Mouse (Mus musculus): ENCODE results near the gene Trpm3.
"Not testable (repeated sequence)": the region's sequence is repeated elsewhere in the genome, so short reads cannot be mapped to it uniquely, and the experiment has no call there.

Trpm3 gene

DNA sequence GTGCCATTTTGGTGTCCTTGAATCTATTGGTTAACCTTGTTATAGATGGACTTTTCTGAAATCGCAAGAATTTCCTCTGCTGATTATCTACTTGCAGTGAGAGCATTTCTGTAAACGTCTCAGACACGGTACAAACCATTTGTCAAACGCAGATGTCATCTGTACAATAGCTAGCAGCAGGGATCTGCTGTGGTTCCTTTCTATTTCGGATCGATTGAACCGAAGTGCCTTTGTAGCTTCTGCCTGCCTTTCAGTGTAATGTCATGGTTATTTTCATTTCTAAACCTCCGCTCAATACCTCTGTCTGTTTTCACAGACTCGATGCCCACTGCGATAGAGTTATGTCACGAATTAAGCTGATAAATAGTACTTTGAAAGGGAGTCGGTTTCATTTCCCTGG, 708.9 kb downstream of the Trpm3 start:
- no peak for DNase-seq (ENCODE audit: extremely low spot score, low spot score)

DNA sequence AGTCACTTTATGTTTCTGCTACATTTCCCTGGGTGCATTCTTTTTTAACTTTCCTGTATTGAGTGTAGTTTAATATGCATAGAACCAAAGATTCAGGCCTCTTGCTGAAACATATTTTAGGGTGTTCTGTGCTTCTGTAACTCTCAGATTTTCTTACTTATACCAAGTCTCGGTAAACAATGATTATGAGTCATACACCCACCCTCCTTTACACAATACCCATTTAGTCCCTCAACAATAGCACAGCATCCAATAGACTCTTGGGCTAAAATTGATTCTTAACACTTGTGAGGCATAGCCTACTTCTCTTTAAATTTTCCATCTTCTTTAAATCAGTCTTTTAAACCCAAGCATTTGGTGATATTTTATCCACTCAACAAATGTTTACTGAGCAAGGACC, 709.4 kb downstream of the Trpm3 start:
- DNase-seq (ENCODE audit: extremely low spot score, low spot score), result no peak

DNA sequence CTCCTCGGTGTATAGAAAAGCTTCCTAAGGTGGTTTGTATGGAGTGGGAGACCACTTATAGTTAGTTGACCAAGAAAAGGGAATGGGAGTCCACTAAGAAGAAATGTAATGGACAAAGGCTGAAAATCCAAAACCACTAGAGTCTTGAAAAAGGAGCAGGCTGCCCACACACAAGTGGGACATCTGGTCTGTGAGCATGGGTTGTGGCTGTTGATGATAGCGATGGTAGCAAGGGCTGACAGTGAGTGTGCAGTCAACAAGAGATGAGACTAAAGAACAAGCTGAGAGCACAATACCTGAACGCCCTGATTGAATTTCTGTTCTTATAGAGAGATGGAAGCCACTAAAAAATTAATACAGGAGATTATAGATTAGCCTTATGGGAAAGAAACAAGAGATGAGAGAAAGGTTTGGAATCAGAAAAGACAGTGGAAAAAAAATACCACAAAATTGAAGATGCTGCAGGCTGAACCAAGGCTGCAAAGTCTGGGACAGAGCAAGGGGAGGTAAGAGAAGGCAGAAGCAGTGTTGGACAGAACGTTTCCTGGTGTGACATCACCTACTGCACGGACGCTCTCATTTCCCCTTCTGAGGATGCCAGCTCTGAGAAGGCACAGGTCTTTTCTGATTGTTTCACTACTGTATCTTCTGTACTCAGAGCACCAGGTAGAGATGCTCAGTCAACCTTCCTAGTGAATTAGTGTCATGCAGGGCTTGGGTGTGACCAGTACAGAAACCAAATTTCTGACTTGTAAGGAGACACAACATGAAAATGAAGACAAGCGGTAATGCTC, 710.1 kb downstream of the Trpm3 start:
- no peak for DNase-seq (ENCODE audit: extremely low spot score, low spot score)

DNA sequence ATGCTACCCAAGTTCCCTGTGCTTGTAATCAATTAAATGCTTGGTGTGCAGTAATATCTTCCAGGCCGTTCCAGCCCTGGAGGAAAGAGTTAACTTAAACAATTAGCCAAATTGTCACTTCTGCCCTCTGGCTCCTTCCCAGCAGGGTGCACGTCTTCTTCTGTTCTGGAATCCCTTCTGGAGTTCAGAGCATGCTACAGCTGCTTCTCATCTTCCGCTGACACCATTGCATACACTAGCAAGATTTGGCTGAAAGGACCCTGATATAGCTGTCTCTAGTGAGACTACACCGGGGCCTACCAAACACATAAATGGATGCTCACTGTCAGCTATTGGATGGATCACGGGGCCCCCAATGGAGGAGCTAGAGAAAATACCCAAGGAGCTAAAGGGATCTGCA, 712.6 kb downstream of the Trpm3 start:
- DNase-seq (ENCODE audit: extremely low spot score, low spot score), result not testable (repeated sequence)

DNA sequence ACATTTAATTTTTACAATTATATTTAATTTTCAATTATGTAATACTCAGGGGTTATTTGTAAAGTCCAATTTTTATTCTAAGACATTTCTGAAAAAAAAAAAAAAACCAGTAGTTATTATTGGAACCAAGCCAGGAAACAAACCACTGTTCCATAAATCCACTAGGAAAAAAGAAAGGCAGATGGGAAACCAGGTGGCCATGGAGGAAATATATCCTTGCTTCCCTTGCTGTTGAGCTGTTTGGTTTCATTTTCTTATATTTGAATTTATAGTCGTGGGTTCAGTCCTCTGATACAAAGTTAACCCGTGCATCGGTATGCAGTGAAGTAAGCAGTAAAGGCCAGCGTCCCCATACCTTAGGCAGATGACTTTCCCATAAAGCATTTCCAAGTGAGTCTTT, 720.8 kb downstream of the Trpm3 start:
- DNase-seq (ENCODE audit: extremely low spot score, low spot score), result no peak

DNA sequence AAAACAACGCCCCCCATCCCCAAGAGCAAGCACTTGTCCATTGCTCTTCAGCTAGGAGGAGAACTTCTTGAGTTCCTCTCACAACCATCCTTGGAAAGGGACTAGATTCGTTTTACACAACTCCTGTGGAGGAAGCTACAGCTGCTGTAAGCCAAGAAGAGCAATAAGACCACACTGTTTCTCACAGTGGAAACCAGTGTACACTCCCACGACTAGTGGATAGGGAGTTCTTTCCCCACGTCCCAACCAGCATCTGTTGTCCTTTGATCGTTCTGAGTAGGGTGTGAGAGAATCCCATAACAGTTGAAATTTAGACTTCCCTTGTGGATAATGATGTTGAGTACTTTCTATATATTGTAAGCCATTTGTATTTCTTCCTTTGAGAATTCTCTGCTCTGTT, 728.6 kb downstream of the Trpm3 start:
- DNase-seq (ENCODE audit: extremely low spot score, low spot score), result no peak

DNA sequence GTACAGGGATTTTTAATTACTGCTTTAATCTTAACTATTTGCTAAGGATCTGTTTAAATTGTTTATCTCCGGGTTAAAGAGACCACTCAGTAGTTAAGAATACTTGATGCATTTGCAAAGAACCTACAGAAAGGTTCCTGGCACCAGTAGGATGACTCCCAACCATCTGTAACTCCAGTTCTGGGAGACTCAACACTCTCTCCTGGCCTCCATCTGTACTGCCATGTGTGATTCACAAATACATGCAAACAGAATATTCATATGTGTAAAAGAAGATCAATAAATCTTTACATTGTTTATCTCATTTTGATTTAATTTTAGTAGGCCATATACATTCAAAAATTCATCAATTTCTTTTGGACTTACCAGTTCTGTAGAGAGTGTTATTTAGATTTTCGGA, 731.0 kb downstream of the Trpm3 start:
- no peak for DNase-seq (ENCODE audit: extremely low spot score, low spot score)

DNA sequence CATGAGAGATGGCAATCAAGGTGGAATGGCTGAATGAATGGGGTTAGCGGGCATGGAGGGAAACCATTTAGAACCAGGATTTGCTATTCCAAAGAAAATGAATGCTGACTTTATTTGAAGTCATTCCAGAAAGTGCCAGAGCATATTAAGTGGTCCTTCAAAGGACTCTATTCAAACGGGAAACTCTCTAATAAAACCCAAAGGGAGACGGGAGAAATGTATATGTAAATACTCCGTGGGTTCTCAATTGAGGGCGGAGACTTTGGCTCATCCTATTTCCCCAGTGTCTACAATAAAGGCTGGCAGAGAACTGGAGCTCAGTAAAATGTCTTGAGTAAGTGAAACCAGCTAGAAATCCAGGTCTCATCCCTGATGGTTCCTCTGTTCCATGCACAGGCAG, 733.6 kb downstream of the Trpm3 start:
- DNase-seq (ENCODE audit: extremely low spot score, low spot score), result no peak

DNA sequence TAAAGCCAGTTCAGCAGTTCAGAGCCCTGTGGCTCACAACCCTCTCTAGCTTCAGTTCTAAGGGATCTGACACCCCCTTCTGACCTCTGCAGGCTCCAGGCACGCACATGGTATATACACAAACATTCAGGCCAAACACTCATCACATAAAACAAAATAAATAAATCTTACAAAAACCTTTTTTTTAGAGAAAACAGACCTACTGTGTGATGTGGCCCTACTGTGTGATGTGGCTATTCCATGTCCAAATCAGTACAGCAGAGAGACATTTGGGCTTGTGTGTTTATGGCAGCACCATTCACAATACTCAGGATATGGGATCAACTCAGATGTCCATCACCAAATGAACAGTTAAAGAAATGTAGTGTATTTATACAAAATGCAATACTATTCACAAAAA, 741.4 kb downstream of the Trpm3 start:
- DNase-seq (ENCODE audit: extremely low spot score, low spot score), result no peak

DNA sequence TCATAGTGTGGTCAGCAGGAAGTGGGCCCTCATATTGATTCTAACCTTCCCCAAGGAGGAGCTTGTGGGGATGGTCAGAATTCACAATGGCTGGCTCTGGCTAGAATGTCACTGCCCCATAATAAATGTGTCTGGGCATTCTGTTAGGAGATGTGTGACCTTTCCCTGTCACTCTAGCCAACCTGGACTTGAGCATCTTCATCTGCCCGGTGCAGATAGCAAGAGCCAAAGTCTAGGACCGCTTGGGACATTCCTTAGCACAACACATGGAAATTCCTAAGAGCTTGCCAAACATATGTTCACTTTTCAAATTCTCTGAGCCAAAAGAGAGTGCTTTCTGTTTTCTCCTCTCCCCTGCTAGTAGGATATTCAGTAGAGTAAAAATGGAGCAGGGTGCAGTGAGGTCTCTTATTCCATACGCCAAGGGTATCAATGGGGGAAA, 743.8 kb downstream of the Trpm3 start:
- DNase-seq (ENCODE audit: extremely low spot score, low spot score), result no peak

DNA sequence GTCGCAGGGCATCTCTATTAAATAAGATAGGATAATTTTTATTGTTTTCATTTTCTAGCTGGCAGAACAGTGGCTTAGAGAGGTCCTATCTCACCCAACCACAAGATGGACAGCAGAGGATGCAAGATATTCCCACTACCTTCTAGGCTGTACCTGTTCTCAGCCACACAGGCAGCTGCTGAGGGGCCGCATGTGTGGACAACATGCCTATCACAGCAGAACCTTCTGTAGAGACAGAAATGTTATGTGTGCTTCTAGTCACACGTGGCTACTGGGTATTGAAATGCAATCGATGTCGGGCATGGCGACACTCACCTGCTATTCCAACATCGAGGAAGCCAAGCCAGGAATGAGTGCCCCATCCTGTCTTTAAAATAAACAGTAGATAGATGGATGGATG, 744.3 kb downstream of the Trpm3 start:
- DNase-seq (ENCODE audit: extremely low spot score, low spot score), result no peak

DNA sequence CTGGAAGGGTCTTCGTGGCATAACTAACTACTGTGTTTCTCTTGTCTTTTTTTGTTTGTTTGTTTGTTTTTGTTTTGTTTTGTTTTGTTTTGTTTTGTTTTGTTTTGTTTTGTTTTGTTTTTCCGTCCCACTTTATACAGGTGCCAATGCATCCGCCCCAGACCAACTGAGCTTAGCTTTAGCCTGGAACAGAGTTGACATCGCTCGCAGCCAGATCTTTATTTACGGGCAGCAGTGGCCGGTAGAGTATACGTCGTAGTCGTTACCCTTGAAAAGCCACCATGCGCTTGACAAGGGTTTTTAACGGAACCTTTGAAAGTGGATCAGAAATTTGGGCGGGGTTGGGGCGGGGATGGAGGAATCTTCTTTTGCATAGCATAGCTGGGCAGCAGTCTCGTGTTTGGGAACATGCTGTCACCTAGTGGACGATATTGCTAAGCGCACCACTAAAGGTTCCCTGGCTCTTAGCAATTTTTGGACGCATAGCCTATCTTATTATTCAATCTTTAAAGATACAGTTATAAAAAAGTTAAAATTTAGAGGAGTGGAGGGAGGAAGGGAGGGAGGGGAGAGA, 745.0 kb downstream of the Trpm3 start:
- DNase-seq (ENCODE audit: extremely low spot score, low spot score), result peak; percentile 36

DNA sequence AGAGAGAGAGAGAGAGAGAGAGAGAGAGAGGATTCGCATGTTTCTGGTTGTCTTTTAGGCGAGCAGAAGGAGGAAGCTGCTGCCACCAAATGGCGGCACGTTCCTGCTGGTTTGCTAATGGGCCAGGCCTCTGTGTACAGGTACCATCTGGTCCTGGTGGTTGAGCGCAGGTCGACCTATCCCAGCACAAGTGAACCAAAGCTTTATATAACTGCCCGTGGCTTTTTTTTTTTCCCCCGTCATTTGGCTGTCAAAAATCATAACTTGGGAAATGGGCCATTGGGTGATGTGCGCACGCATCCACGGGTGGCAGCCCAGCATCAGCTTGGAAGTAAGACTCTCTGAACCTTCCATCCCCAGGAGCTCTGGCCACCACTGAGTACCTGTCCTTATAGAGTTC, 745.5 kb downstream of the Trpm3 start:
- no peak for DNase-seq (ENCODE audit: extremely low spot score, low spot score)

DNA sequence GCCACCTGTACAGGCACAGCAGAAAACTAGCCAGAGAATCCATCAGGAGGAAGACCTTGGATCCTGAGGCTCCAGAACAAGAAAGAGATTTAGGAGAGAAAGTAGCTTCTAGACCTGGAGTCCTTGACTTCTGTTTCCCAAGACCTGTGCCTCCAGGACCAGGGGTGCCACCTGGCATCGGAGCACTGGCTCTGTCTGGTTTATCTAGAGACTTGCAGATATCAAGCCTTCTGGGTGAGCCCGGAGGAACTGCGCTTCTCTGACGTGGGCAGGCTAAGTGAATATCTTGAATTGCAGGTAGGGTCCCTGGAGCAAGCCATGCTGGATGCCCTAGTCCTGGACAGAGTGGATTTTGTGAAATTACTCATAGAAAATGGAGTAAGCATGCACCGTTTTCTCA, 746.2 kb downstream of the Trpm3 start:
- no peak for DNase-seq (ENCODE audit: extremely low spot score, low spot score)

DNA sequence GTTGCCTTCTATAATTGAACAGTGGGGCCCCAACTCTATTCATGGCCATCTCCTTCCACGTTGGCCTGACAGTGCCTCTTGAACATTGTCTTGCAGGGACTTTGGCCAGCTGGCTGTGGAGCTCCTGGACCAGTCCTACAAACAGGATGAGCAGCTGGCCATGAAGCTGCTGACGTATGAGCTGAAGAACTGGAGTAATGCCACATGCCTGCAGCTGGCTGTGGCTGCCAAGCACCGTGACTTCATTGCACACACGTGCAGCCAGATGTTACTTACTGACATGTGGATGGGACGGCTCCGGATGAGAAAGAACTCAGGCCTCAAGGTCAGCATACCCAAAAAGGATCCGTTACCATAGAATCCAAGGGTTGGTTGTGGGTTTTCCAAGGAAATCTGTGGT, 763.0 kb downstream of the Trpm3 start:
- DNase-seq (ENCODE audit: extremely low spot score, low spot score), result no peak

DNA sequence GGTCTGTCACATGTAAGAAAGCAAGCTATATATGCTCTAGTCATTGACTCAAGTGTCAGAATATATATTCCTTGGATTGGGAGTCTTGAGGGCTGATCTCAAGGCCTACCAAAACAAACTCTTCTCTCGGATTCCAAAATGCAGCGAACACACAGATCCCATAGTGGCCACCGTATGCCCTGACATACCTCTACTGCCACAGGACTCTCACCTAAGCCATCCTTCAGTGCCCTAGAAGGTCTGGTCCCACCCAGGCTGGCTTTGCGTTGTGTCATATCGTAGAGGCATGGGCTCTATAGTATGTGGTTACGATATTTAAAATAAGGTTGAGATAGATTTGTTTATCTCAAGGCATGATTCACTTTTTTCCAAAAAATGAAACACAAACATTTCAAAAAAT, 763.5 kb downstream of the Trpm3 start:
- no peak for DNase-seq (ENCODE audit: extremely low spot score, low spot score)

DNA sequence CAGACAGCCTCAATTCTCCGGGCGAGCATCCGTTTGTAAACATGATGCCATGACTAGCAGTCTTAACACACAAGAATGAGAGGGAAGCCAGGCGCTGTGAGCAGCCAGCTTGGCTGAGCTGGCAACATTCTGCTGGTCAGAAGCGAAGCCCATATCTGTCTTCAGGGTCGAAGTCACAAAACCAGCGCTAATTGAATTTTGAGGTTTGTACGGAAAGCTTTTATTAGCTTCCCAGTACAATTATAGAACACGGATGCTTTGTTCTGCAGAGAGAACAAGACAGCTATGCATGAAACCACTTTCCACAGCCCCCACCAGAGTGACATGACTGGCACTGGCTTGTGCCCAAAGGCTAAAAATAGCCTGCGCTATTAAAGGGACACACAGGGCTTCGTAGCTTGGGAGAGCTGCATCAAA, 766.2 kb downstream of the Trpm3 start:
- DNase-seq (ENCODE audit: extremely low spot score, low spot score), result no peak

DNA sequence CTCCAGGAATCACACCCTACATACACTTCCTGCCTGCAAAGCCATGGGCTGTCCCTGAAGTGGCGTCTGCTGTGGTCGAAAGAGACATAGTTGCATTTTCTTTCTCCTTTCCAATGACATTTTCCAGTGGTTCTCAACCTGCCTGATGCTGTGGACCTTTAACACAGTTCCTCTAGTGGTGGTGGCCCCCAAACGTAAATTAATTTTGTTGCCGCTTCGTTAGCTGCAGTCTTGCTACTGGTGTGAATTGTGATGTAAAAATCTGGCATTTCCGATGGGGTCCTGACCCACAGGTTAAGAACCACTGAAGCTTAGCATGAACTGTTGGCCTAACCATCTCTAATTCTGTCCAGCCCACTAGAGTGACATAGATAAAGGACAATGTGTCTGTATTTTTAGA, 771.8 kb downstream of the Trpm3 start:
- no peak for DNase-seq (ENCODE audit: extremely low spot score, low spot score)

DNA sequence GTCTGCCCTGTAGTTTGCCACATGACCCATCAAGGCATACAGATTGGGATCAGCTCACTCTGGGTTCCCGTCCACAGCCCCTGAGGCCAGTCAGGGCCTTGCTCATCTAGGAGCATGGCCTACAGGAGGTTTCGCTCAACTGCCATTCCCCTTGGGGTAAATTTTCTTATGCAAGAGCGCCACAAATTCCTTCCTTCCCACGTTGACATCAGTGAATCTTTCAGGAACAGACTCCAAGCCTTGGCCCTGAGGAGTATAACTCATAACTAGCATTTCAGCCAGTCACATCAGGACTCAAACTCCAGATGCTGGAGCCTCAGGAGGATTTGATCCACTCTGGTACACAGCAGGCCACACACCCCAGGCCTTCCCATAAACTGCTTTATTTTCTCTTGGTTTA, 774.1 kb downstream of the Trpm3 start:
- no peak for DNase-seq (ENCODE audit: extremely low spot score, low spot score)

DNA sequence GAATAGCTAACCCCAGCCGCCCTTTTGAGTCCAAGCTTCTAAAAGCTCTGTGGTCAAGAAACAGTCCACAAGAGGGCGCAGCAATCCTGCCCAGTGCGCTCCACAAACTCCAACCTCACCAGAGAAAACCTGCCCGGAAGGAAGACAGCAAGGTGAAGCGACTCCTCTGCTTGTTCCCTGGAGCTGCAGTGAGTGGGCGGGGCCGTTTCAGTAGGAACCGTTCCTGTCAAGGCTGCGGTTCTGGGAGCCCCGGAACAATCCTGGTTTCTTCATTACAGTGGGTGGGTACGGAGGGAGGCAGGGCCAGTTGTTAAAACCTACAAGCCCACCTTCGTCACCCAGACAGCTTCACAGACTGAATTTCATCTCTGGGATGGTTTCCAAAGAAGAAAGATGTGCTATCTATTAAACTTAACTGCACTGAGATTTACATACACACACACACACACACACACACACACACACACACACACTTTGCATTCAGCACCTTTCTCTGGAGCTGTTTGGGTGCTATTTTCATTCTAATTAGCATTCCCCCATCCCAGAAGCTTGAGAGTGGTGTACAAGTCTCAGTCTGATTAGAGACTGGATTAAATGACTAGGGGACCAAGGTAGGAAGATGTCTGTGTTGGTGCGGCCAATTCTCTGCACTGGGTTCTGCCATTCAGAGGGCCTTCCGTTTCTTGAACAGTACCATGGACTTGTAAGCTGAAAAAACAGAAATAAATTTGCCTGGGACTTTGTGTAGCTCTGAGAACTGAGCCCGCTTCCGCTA, 777.2 kb downstream of the Trpm3 start:
- peak; percentile 74 for DNase-seq (ENCODE audit: extremely low spot score, low spot score)

DNA sequence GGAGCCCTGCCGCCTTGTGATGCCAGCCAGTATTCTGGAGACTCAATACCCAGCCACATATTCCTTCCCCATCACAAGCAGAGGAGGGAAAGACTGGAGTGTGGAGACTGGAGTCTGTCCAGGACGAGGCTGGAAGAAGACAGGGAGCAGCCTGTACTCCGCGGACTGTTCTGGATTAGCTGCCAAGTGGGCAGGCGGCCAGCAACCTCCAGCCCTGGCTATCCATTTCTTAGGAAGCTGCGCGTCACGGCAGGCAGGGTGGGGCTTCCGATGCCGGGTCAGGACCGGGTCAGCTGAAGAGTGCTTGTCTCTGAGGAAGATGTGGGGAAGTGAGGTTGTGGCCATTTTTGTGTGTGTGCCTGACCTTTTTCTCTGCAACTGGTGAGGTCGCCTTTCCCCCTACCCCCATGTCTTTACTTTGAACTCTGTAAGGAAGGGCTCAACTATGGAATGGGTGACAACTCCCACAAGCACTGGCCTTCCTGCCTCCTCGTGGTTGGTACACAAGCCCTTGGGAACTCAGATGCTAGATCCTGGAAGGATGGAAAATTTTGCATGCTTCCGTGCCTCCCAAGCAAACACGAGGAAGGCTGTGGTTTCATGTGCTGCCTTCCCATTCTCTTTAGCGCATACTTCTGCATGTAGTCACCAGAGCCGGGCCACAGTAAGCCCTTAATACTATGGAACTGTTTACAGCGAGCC, 777.9 kb downstream of the Trpm3 start:
- DNase-seq (ENCODE audit: extremely low spot score, low spot score), result peak; percentile 19

DNA sequence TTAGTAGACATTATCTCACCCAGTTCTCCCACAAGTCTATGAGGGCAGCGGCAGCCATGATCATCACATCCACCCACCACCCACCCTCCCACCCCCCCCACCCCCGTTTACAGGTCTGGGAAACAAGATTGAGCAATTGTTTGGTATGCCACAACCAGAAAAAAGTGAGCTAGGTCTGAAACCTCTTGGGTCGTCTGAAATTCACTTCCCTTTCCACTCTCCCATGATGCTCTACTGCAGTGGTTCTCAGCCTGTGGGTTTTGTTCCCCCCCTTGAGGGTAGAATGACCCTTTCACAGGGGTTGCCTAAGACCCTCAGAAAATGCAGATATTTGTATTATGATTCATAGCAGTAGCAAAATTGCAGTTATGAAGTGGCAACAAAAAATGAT, 778.5 kb downstream of the Trpm3 start:
- no peak for DNase-seq (ENCODE audit: extremely low spot score, low spot score)

All from neural tube, embryonic 10.5 days (tissue).